Mouse (Mus musculus) MEL (cell line): ENCODE measurements around the gene Slc23a2. TPM values are rescaled to one million over a fixed set of nuclear protein-coding genes. Genes with fewer than 3 reads are reported as not detected.

Experiments
- DNase-seq: peaks from one replicate; pipeline ENCODE4 v3.0.0; 2011; ENCODE audit warnings: low read depth, low spot score
- H3K27ac ChIP-seq: 2 replicates; pipeline ENCODE4 v1.5.1; 2012; ENCODE audit warnings: low read depth, mild to moderate bottlenecking, control low read depth, low read length, moderate library complexity; ENCODE audit not compliant: control insufficient read depth
- H3K27me3 ChIP-seq, 2 experiments: fragments of 150-350 bp in 1 of 2; sonication (generic) in 1 of 2; 2 replicates each; pipeline ENCODE4 v1.6.1; 2012; ENCODE audit warnings: low read length in 2 of 2, mild to moderate bottlenecking in 2 of 2, improper control_type of control experiment in 1 of 2, moderate library complexity in 1 of 2; ENCODE audit not compliant: insufficient read depth in 2 of 2, control insufficient read depth in 1 of 2
- H3K36me3 ChIP-seq, 2 experiments: 2 replicates each; pipeline ENCODE4 v1.6.1; 2012 to 2014; ENCODE audit warnings: low read length in 2 of 2, improper control_type of control experiment in 1 of 2, inconsistent platforms in 1 of 2, mild to moderate bottlenecking in 1 of 2; ENCODE audit not compliant: insufficient read depth in 2 of 2, control insufficient read depth in 1 of 2
- H3K4me1 ChIP-seq, 2 experiments: fragments of 150-350 bp in 1 of 2; sonication (generic) in 1 of 2; 2 replicates each; pipeline ENCODE4 v1.6.1; 2012; ENCODE audit warnings: low read length in 2 of 2, improper control_type of control experiment in 1 of 2, mild to moderate bottlenecking in 1 of 2; ENCODE audit not compliant: insufficient read depth in 2 of 2, control insufficient read depth in 1 of 2
- H3K4me3 ChIP-seq, 2 experiments: fragments of 150-350 bp in 1 of 2; sonication (generic) in 1 of 2; 2 replicates each; pipeline ENCODE4 v1.5.1; 2012; ENCODE audit warnings: low read depth in 2 of 2, low read length in 2 of 2, mild to moderate bottlenecking in 2 of 2, moderate library complexity in 2 of 2, control low read depth in 1 of 2, improper control_type of control experiment in 1 of 2; ENCODE audit not compliant: control insufficient read depth in 1 of 2, insufficient read depth in 1 of 2
- H3K79me2 ChIP-seq: 2 replicates; pipeline ENCODE4 v1.6.1; 2012; ENCODE audit warnings: mild to moderate bottlenecking, low read length, moderate library complexity; ENCODE audit not compliant: control insufficient read depth, poor library complexity, insufficient read depth
- H3K9ac ChIP-seq: 2 replicates; pipeline ENCODE4 v1.6.1; 2012; ENCODE audit warnings: low read depth, mild to moderate bottlenecking, control low read depth, low read length, moderate library complexity; ENCODE audit not compliant: control insufficient read depth, poor library complexity, severe bottlenecking
- H3K9me3 ChIP-seq: fragments of 150-350 bp; sonication (generic); replicated peaks from 2 replicates; pipeline ENCODE4 v1.6.1; 2012; ENCODE audit warnings: mild to moderate bottlenecking, low read length, improper control_type of control experiment, moderate library complexity; ENCODE audit not compliant: insufficient read depth
- CHD2 ChIP-seq: IDR thresholded peaks from 2 replicates; pipeline ENCODE4 v1.6.1; 2011; ENCODE audit warnings: low read length, improper control_type of control experiment
- CTCF ChIP-seq, 3 experiments: IDR thresholded peaks in 2 of 3; conservative IDR thresholded peaks in 1 of 3; 2 replicates each; pipeline ENCODE4 v1.5.1; 2011 to 2012; ENCODE audit warnings: low read length in 3 of 3, low read depth in 2 of 3, mild to moderate bottlenecking in 2 of 3, improper control_type of control experiment in 1 of 3, inconsistent platforms in 1 of 3, mixed read lengths in 1 of 3, moderate library complexity in 1 of 3; ENCODE audit not compliant: control insufficient read depth in 1 of 3, insufficient read depth in 1 of 3, poor library complexity in 1 of 3, severe bottlenecking in 1 of 3
- E2F4 ChIP-seq: IDR thresholded peaks from 2 replicates; pipeline ENCODE4 v1.6.1; 2011; ENCODE audit warnings: low read depth, low read length, improper control_type of control experiment, borderline replicate concordance
- ELF1 ChIP-seq: IDR thresholded peaks from 2 replicates; pipeline ENCODE4 v1.6.1; 2014; ENCODE audit warnings: low read depth, mild to moderate bottlenecking, inconsistent platforms, low read length, improper control_type of control experiment, moderate library complexity
- EP300 ChIP-seq, 2 experiments: IDR thresholded peaks; 2 replicates each; pipeline ENCODE4 v1.6.1; 2011; ENCODE audit warnings: improper control_type of control experiment in 2 of 2, low read length in 2 of 2, low read depth in 1 of 2, mild to moderate bottlenecking in 1 of 2
- ETS1 ChIP-seq: IDR thresholded peaks from 2 replicates; pipeline ENCODE4 v1.6.1; 2012; ENCODE audit warnings: low read depth, mild to moderate bottlenecking, inconsistent platforms, low read length, improper control_type of control experiment, moderate library complexity
- HCFC1 ChIP-seq: IDR thresholded peaks from 2 replicates; pipeline ENCODE4 v1.6.1; 2012; ENCODE audit warnings: low read depth, mild to moderate bottlenecking, inconsistent platforms, low read length, improper control_type of control experiment, moderate library complexity
- JUND ChIP-seq: IDR thresholded peaks from 2 replicates; pipeline ENCODE4 v1.6.1; 2011; ENCODE audit warnings: low read depth, mild to moderate bottlenecking, improper control_type of control experiment, low read length
- KAT2A ChIP-seq: conservative IDR thresholded peaks from 2 replicates; pipeline ENCODE4 v1.6.1; 2012; ENCODE audit warnings: low read depth, low read length, improper control_type of control experiment, inconsistent platforms
- MAFK ChIP-seq: IDR thresholded peaks from 2 replicates; pipeline ENCODE4 v1.6.1; 2011; ENCODE audit warnings: low read depth, mild to moderate bottlenecking, low read length, improper control_type of control experiment, borderline replicate concordance
- MAX ChIP-seq: IDR thresholded peaks from 2 replicates; pipeline ENCODE4 v1.6.1; 2011; ENCODE audit warnings: low read length, improper control_type of control experiment
- MAZ ChIP-seq: IDR thresholded peaks from 2 replicates; pipeline ENCODE4 v1.6.1; 2012; ENCODE audit warnings: low read depth, mild to moderate bottlenecking, inconsistent platforms, low read length, improper control_type of control experiment
- MEF2A ChIP-seq: IDR thresholded peaks from 2 replicates; pipeline ENCODE4 v1.6.1; 2014; ENCODE audit warnings: low read depth, mild to moderate bottlenecking, inconsistent platforms, low read length, improper control_type of control experiment; ENCODE audit not compliant: poor library complexity, insufficient replicate concordance, severe bottlenecking; ENCODE audit errors: extremely low read depth
- MYB ChIP-seq: IDR thresholded peaks from 2 replicates; pipeline ENCODE4 v1.6.1; 2011; ENCODE audit warnings: mild to moderate bottlenecking, low read depth, low read length, improper control_type of control experiment
- NELFE ChIP-seq: IDR thresholded peaks from 2 replicates; pipeline ENCODE4 v1.6.1; 2011; ENCODE audit warnings: low read depth, low read length, improper control_type of control experiment
- POLR2AphosphoS2 ChIP-seq: IDR thresholded peaks from 2 replicates; pipeline ENCODE4 v1.6.1; 2011; ENCODE audit warnings: low read length, improper control_type of control experiment
- POLR2AphosphoS5 ChIP-seq: IDR thresholded peaks from 2 replicates; pipeline ENCODE4 v1.6.1; 2012; ENCODE audit warnings: low read depth, borderline replicate concordance, mild to moderate bottlenecking, inconsistent platforms, low read length, moderate library complexity, mixed read lengths
- RAD21 ChIP-seq: IDR thresholded peaks from 2 replicates; pipeline ENCODE4 v1.6.1; 2011; ENCODE audit warnings: mild to moderate bottlenecking, low read depth, low read length, improper control_type of control experiment
- TBP ChIP-seq: IDR thresholded peaks from 2 replicates; pipeline ENCODE4 v1.8.0; 2011; ENCODE audit warnings: low read depth, low read length, improper control_type of control experiment
- TCF12 ChIP-seq: IDR thresholded peaks from 2 replicates; pipeline ENCODE4 v1.6.1; 2014; ENCODE audit warnings: low read depth, mild to moderate bottlenecking, inconsistent platforms, low read length, improper control_type of control experiment, moderate library complexity
- UBTF ChIP-seq: IDR thresholded peaks from 2 replicates; pipeline ENCODE4 v1.6.1; 2012; ENCODE audit warnings: low read depth, mild to moderate bottlenecking, inconsistent platforms, low read length, improper control_type of control experiment, moderate library complexity, borderline replicate concordance; ENCODE audit not compliant: insufficient read depth
- ZC3H11A ChIP-seq: IDR thresholded peaks from 2 replicates; pipeline ENCODE4 v1.6.1; 2012; ENCODE audit warnings: low read depth, mild to moderate bottlenecking, inconsistent platforms, low read length, improper control_type of control experiment
- ZMIZ1 ChIP-seq: IDR thresholded peaks from 2 replicates; pipeline ENCODE4 v1.6.1; 2012; ENCODE audit warnings: low read depth, mild to moderate bottlenecking, inconsistent platforms, low read length, improper control_type of control experiment, moderate library complexity
- polyA plus RNA-seq, 2 experiments: library from polyadenylated mRNA; stranded (reverse) in 1 of 2; unstranded in 1 of 2; fragments of >175 nt in 1 of 2; fragments of >200 nt in 1 of 2; gene quantifications; 2 replicates each; pipeline versions ENCODE4 v1.2.1 to v1.2.4; 2012; ENCODE audit warnings: low replicate concordance in 2 of 2, low read depth in 1 of 2; ENCODE audit not compliant: insufficient read length in 2 of 2, insufficient read depth in 1 of 2, missing spikeins in 1 of 2
- total RNA-seq: library from RNA; depleted of rRNA; stranded (reverse); fragments of 300-350 nt; gene quantifications from 2 replicates; pipeline ENCODE4 v1.2.3, GENCODE M21; 2012

The Slc23a2 gene
- total and polyA plus RNA-seq, 3 experiments = 7.9 to 10.3 TPM; not detected in 1

DNA sequence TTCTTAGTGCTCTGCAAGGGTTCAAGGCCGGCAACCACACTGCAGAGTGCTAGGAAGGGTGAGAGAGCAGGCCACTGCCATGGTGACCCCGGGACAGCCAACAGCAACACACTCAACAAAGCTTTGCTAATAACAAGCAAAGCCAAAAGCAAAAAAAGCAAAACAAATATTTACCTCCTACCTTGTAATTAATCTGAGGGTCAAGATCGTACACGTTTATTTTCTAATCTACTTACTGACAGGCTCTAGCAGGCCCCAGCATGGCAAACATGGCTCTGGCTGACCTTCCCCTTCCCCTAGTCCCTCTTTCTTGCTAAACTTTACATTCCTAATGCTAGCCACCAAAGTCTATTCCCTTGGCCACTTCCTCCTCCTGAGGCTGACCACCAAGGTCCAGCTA lies 21.8 kb downstream of the Slc23a2 start:
- Histone ChIP-seq H3K4me1 (no peaks in the 10 kb centered on the region), H3K4me3 (no peak overlapping the region), H3K36me3 (no peaks in the 10 kb centered on the region), H3K9ac (no peak overlapping the region), H3K9me3 (no peaks in the 10 kb centered on the region), H3K27ac (no peak overlapping the region), H3K27me3 (no peaks in the 10 kb centered on the region), H3K79me2 (peaks cover 6% of the 10 kb centered on the region; the same call in 1 of the 2 replicates)
- no peak for DNase-seq
- TF ChIP-seq E2F4 (no peak), KAT2A (no peak), ZMIZ1 (no peak), JUND (no peak), ELF1 (no peak), ETS1 (no peak), CHD2 (no peak), POLR2AphosphoS5 (no peak), ZC3H11A (no peak), EP300 (IDR thresholded peaks at IDR 0.05; ENCODE audit: low read depth in 1 of 2, low read length in 2 of 2) (no peak), MEF2A (no peak), MYB (no peak), MAFK (no peak), RAD21 (no peak), POLR2AphosphoS2 (no peak), NELFE (no peak), MAX (no peak), MAZ (no peak), HCFC1 (no peak)

DNA sequence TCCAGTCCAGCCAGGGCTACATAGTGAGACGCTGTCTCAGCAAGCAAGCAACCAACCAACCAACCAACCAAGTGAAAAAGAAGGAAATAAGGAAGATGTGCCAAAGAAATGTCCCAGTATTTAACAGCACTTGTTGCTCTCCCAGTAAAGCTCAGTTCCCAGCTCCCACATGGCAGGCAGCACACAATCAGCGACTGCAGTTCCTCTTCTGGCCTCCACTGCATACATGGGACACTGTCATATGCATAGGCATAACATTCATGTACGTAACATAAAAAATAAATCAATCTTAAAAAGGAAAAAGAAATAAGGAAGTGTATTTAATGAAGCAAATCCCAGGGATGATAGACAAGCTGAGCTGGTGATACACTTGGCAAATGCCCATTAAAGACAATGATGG lies 23.9 kb downstream of the Slc23a2 start:
- no peaks in the 10 kb centered on the region for H3K27me3 ChIP-seq
- TF ChIP-seq NELFE (no peak), UBTF (no peak), TBP (no peak), CTCF (IDR thresholded peaks at IDR 0.05 in 2 of 3, conservative IDR thresholded peaks at IDR 0.05 in 1 of 3; ENCODE audit: control insufficient read depth in 1 of 3, insufficient read depth in 1 of 3, low read depth in 2 of 3, low read length in 3 of 3, poor library complexity in 1 of 3, severe bottlenecking in 1 of 3) (0 out of 6 replicates have a peak, but pooled peaks of 1 of the 3 experiments have one; percentile 8), MAZ (no peak), TCF12 (no peak)
- H3K27ac ChIP-seq = no peak overlapping the region
- peak; percentile 19 for DNase-seq
- no peak overlapping the region for H3K4me3 ChIP-seq
- no peaks in the 10 kb centered on the region for H3K9me3 ChIP-seq
- H3K4me1 ChIP-seq = no peaks in the 10 kb centered on the region
- no peak overlapping the region for H3K9ac ChIP-seq
- H3K36me3 ChIP-seq = no peaks in the 10 kb centered on the region
- 0 out of 2 replicates have a peak, but pooled peaks cover 2% of the 10 kb centered on the region for H3K79me2 ChIP-seq
